8 mouse cellular contexts compared by ENCODE assay signal in the genomic region with DNA sequence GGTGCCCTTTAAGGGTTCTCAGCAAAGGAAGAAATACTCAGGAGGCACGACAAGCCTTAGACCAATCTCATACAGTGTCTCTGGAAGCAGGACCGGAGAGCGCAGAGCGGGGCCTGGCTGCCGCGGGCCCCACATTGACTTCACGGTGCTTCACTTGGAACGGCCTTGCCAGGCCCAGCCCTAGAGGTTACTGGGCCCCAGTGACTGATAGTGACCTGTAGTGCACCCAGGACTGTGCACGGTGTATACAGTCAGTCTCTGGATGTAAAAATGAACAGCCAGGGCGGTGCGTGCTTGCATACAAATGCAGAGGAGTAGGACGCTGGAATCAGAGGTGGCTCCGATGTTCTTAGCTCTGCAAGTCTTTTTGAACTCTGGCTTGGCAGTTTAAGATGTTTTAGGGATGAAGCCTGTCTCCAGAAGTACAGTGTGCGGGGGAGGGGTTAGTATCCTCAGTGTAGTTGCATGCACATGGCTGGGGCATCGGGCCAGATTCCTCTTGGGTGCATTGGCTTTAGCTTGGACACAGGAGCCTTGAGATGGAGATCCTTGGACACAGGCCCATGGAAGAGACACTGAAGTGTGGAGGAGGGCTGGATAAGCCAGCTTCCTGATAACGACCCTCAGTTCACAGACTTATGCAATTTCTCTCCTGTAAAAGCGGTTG. TPM values are rescaled to one million over a fixed set of nuclear protein-coding genes. Genes with fewer than 3 reads are reported as not detected.
DNase-seq lines count a peak whose midpoint lies in the region; ATAC-seq lines count a peak whose summit lies in the region.

No protein-coding gene starts in this region.

- no peaks in the 10 kb centered on the region for H3K36me3 ChIP-seq in forebrain, embryonic 16.5 days (ENCODE audit: control insufficient read depth, insufficient read depth)
- H3K36me3 ChIP-seq in intestine, embryonic 14.5 days (ENCODE audit: control insufficient read depth, insufficient read depth, low read length) = no peaks in the 10 kb centered on the region
- H3K36me3 ChIP-seq in liver, embryonic 15.5 days (replicated peaks) = no peaks in the 10 kb centered on the region
- no peaks in the 10 kb centered on the region for H3K36me3 ChIP-seq in neural tube, embryonic 15.5 days

- peak; percentile 9 for DNase-seq in gastrocnemius, adult 18-20 months (ENCODE audit: low spot score)
- DNase-seq in gastrocnemius, postnatal 36 days = no peak
- peak; percentile 59 to 71 for DNase-seq in adrenal gland, postnatal 36 days
- peak; percentile 70 for DNase-seq in intestine, embryonic 14.5 days (ENCODE audit: low spot score)
- DNase-seq in spleen, adult 18-20 months = no peak

- H3K4me1 ChIP-seq in forebrain, embryonic 16.5 days (replicated peaks; ENCODE audit: control insufficient read depth, insufficient read depth, low read length) = peaks cover 20% of the 10 kb centered on the region
- H3K4me1 ChIP-seq in intestine, embryonic 14.5 days (replicated peaks; ENCODE audit: control insufficient read depth, insufficient read depth, low read length) = no peaks in the 10 kb centered on the region; the same call in none of the 2 replicates
- H3K4me1 ChIP-seq in liver, embryonic 15.5 days (replicated peaks) = peaks cover 10% of the 10 kb centered on the region
- H3K4me1 ChIP-seq in neural tube, embryonic 15.5 days = peaks cover 24% of the 10 kb centered on the region

- H3K9ac ChIP-seq in forebrain, embryonic 16.5 days (replicated peaks; ENCODE audit: low read depth, low read length) = peak overlapping the region; percentile 4; the same call in 1 of the 2 replicates
- no peak overlapping the region for H3K9ac ChIP-seq in intestine, embryonic 14.5 days (ENCODE audit: low read length)
- no peak overlapping the region for H3K9ac ChIP-seq in liver, embryonic 15.5 days
- H3K9ac ChIP-seq in neural tube, embryonic 15.5 days (replicated peaks) = no peak overlapping the region

- intact Hi-C loops in gastrocnemius, postnatal 36 days (cut with DNase I) = loop anchor here (5.0 to 10.0 kb wide), 3 partner anchors 135 to 492 kb away; no protein-coding TSS in a partner anchor

- H3K27me3 ChIP-seq in forebrain, embryonic 16.5 days (replicated peaks; ENCODE audit: control insufficient read depth, insufficient read depth, low read length) = no peaks in the 10 kb centered on the region
- H3K27me3 ChIP-seq in intestine, embryonic 14.5 days (replicated peaks; ENCODE audit: control insufficient read depth, insufficient read depth, low read length) = no peaks in the 10 kb centered on the region
- no peaks in the 10 kb centered on the region for H3K27me3 ChIP-seq in liver, embryonic 15.5 days
- no peaks in the 10 kb centered on the region for H3K27me3 ChIP-seq in neural tube, embryonic 15.5 days (replicated peaks)

- no peak overlapping the region for H3K27ac ChIP-seq in forebrain, embryonic 16.5 days (ENCODE audit: low read length)
- H3K27ac ChIP-seq in intestine, embryonic 14.5 days (ENCODE audit: low read depth) = no peak overlapping the region
- peak overlapping the region; percentile 68 for H3K27ac ChIP-seq in liver, embryonic 15.5 days (replicated peaks)
- no peak overlapping the region for H3K27ac ChIP-seq in neural tube, embryonic 15.5 days (replicated peaks)

- WGBS in forebrain, embryonic 16.5 days = 58% methylated on average over 17 of the region's 17 CpGs
- WGBS in intestine, embryonic 14.5 days = 50% methylated on average over 17 of the region's 17 CpGs
- 44% methylated on average over 17 of the region's 17 CpGs for WGBS in liver, embryonic 15.5 days (ENCODE audit: insufficient replicate concordance)
- 58% methylated on average over 17 of the region's 17 CpGs for whole genome bisulfite sequencing in neural tube, embryonic 15.5 days

- peak overlapping the region; percentile 1; the same call in 1 of the 2 replicates for H3K4me3 ChIP-seq in forebrain, embryonic 16.5 days (replicated peaks; ENCODE audit: low read length)
- H3K4me3 ChIP-seq in intestine, embryonic 14.5 days (ENCODE audit: low read depth, low read length) = no peak overlapping the region
- peak overlapping the region; percentile 29 for H3K4me3 ChIP-seq in liver, embryonic 15.5 days (replicated peaks)
- H3K4me3 ChIP-seq in neural tube, embryonic 15.5 days (replicated peaks) = no peak overlapping the region

- H3K4me2 ChIP-seq in forebrain, embryonic 16.5 days (ENCODE audit: low read length) = peak overlapping the region; percentile 30
- 0 out of 2 replicates have a peak overlapping the region, but pooled peaks have one; percentile 32 for H3K4me2 ChIP-seq in intestine, embryonic 14.5 days (ENCODE audit: low read length)
- peak overlapping the region; percentile 53 for H3K4me2 ChIP-seq in liver, embryonic 15.5 days
- peak overlapping the region; percentile 46 for H3K4me2 ChIP-seq in neural tube, embryonic 15.5 days

- ATAC-seq in forebrain, embryonic 16.5 days = peak; percentile 41
- peak; percentile 65 for ATAC-seq in intestine, embryonic 14.5 days (replicated peaks; ENCODE audit: low FRiP score, low TSS enrichment, low read depth)
- ATAC-seq in liver, embryonic 15.5 days (ENCODE audit: insufficient read depth) = peak; percentile 85
- ATAC-seq in neural tube, embryonic 15.5 days (ENCODE audit: low FRiP score) = peak; percentile 60

- no peaks in the 10 kb centered on the region for H3K9me3 ChIP-seq in forebrain, embryonic 16.5 days (ENCODE audit: control insufficient read depth, low read length)
- H3K9me3 ChIP-seq in intestine, embryonic 14.5 days (ENCODE audit: control insufficient read depth, low read length) = peaks cover under 1% of the 10 kb centered on the region; the same call in 1 of the 2 replicates
- no peaks in the 10 kb centered on the region for H3K9me3 ChIP-seq in liver, embryonic 15.5 days (replicated peaks)
- H3K9me3 ChIP-seq in neural tube, embryonic 15.5 days (replicated peaks) = no peaks in the 10 kb centered on the region

RNA-seq across cellular contexts. Expression of gene Rpl14, which starts 31.1 kb away (rescaled TPM):
- 100 to 1,000 TPM; 308 to 335 TPM for total RNA-seq in gastrocnemius, adult 18-20 months (2021)
- 100 to 1,000 TPM; 252 to 291 TPM for total RNA-seq in gastrocnemius, postnatal 36 days (2021)
- 100 to 1,000 TPM; 522 to 541 TPM for total RNA-seq in adrenal gland, postnatal 36 days (2021)
- polyA plus RNA-seq in forebrain, embryonic 16.5 days (2015; fragmentation: Nextera tagmentation; extraction: Ambion mirVana) = 400 and 407 TPM in 2 replicates
- 1,190 and 1,204 TPM in 2 replicates for polyA plus RNA-seq in intestine, embryonic 14.5 days (2014; fragmentation: Nextera tagmentation; extraction: Ambion mirVana)
- polyA plus RNA-seq in liver, embryonic 15.5 days (2015; fragmentation: Nextera tagmentation; extraction: Ambion mirVana) = 332 and 383 TPM in 2 replicates
- polyA plus RNA-seq in neural tube, embryonic 15.5 days (2015; fragmentation: Nextera tagmentation; extraction: Ambion mirVana) = 431 and 489 TPM in 2 replicates

Comparison
In these comparisons a context has a peak if more than half of its experiments do, and no peak if none do; other contexts are left out.
1. DNase-seq: peak in gastrocnemius, adult 18-20 months (single experiment), adrenal gland, postnatal 36 days (2 of 2) and intestine, embryonic 14.5 days (single experiment); none in gastrocnemius, postnatal 36 days (0 of 2) and spleen, adult 18-20 months (0 of 2).
2. H3K4me3 ChIP-seq: peak in forebrain, embryonic 16.5 days (single experiment) and liver, embryonic 15.5 days (single experiment); none in intestine, embryonic 14.5 days (single experiment) and neural tube, embryonic 15.5 days (single experiment).
3. Peak in every context shown above with its lines, with median percentiles within 50 percentile points of each other: ATAC-seq and H3K4me2 ChIP-seq.